Mouse (Mus musculus): ENCODE measurements around the gene Olfr281.

DNA sequence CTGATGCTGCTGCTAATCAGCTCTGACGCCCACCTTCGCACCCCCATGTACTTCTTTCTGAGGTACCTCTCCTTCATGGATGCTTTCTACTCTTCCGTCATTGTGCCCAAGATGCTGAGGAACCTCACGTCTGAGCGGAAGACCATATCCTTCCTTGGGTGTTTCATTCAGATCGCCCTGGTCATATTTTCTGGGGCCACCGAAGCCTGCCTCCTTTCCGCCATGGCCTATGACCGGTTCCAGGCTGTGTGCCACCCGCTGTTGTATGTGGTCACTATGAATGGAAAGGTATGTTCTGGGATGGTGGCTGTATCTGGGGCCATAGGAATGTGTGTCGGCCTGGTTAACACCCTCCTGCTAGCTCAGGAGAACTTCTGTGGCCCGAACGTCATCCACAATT lies 19.2 kb downstream of the Olfr281 start:
- no peak for TF ChIP-seq CTCF (IDR thresholded peaks at IDR 0.05; ENCODE audit: extremely low read depth, insufficient read depth, low read length)
- no peak for TF ChIP-seq POLR2A (IDR thresholded peaks at IDR 0.05; ENCODE audit: extremely low read depth, insufficient read depth, low read length)
